Comparison of ENCODE assay signal across 17 mouse cellular contexts in genomic region chr13:40719066-40719740, GRCm38 (mm10). TPM values are rescaled to one million over a fixed set of nuclear protein-coding genes. Genes with fewer than 3 reads are reported as not detected.
DNase-seq lines count a peak whose midpoint lies in the region; ATAC-seq lines count a peak whose summit lies in the region.
"Had no signal": no experiment of that assay in that cellular context is flagged by ENCODE, and none has a peak within 500 bp of the region (broad histone marks: within the 10 kb centered on the region; RNA-seq: fewer than 3 reads in every experiment).

No protein-coding gene starts in this region.

- H3K36me3 ChIP-seq in forebrain, embryonic 11.5 days (ENCODE audit: control insufficient read depth, insufficient read depth, low read length): no peaks in the 10 kb centered on the region
- H3K36me3 ChIP-seq in forebrain, embryonic 14.5 days (ENCODE audit: control insufficient read depth, insufficient read depth, low read length): no peaks in the 10 kb centered on the region
- no peaks in the 10 kb centered on the region for H3K36me3 ChIP-seq in kidney, embryonic 16.5 days (ENCODE audit: insufficient read depth, low read length)
- H3K36me3 ChIP-seq in limb, embryonic 12.5 days: no peaks in the 10 kb centered on the region
- H3K36me3 ChIP-seq: forebrain, embryonic 10.5 days; heart, embryonic 13.5 days had no signal

- H3K27me3 ChIP-seq in forebrain, embryonic 11.5 days (ENCODE audit: control insufficient read depth, insufficient read depth, low read length): peaks cover 74% of the 10 kb centered on the region
- H3K27me3 ChIP-seq in forebrain, embryonic 14.5 days (replicated peaks; ENCODE audit: control insufficient read depth, insufficient read depth, low read length): peaks cover 81% of the 10 kb centered on the region
- H3K27me3 ChIP-seq in kidney, embryonic 16.5 days (ENCODE audit: insufficient read depth, low read length): peaks cover 87% of the 10 kb centered on the region
- H3K27me3 ChIP-seq in limb, embryonic 12.5 days: peaks cover 32% of the 10 kb centered on the region
- H3K27me3 ChIP-seq: CH12.LX, Patski had no signal

- no peak for ATAC-seq in forebrain, embryonic 11.5 days (replicated peaks; ENCODE audit: low FRiP score)
- no peak for ATAC-seq in forebrain, embryonic 14.5 days
- ATAC-seq in kidney, embryonic 16.5 days (ENCODE audit: low FRiP score, low TSS enrichment): no peak
- no peak for ATAC-seq in limb, embryonic 12.5 days (ENCODE audit: insufficient number of reproducible peaks, insufficient read depth, low FRiP score, low TSS enrichment, low read depth)
- ATAC-seq: hindbrain, postnatal 0 days; Patski had no signal

- H3K4me1 ChIP-seq in forebrain, embryonic 11.5 days (replicated peaks; ENCODE audit: control insufficient read depth, insufficient read depth, low read length): peaks cover 4% of the 10 kb centered on the region
- H3K4me1 ChIP-seq in forebrain, embryonic 14.5 days (ENCODE audit: control insufficient read depth, insufficient read depth, low read length): peaks cover 4% of the 10 kb centered on the region; the same call in 1 of the 2 replicates
- peaks cover 12% of the 10 kb centered on the region; the same call in 1 of the 2 replicates for H3K4me1 ChIP-seq in kidney, embryonic 16.5 days (ENCODE audit: insufficient read depth, low read length)
- H3K4me1 ChIP-seq in limb, embryonic 12.5 days (replicated peaks): peaks cover 28% of the 10 kb centered on the region

- WGBS in forebrain, embryonic 11.5 days: 15% methylated on average over 14 of the region's 14 CpGs
- 32% methylated on average over 14 of the region's 14 CpGs for WGBS in forebrain, embryonic 14.5 days
- WGBS in kidney, embryonic 16.5 days: 28% methylated on average over 14 of the region's 14 CpGs
- WGBS in limb, embryonic 12.5 days: 7% methylated on average over 14 of the region's 14 CpGs

- no peak overlapping the region for H3K4me3 ChIP-seq in forebrain, embryonic 11.5 days (ENCODE audit: low read depth, low read length)
- no peak overlapping the region for H3K4me3 ChIP-seq in forebrain, embryonic 14.5 days (ENCODE audit: low read depth, low read length)
- H3K4me3 ChIP-seq in kidney, embryonic 16.5 days (ENCODE audit: low read length): no peak overlapping the region
- H3K4me3 ChIP-seq in limb, embryonic 12.5 days (replicated peaks): no peak overlapping the region
- H3K4me3 ChIP-seq: forebrain, embryonic 10.5 days; gastrocnemius, adult 2 months; heart, embryonic 13.5 days had no signal

- DNase-seq in forebrain, embryonic 11.5 days (ENCODE audit: low spot score): peak; percentile 47
- DNase-seq in forebrain, embryonic 14.5 days (ENCODE audit: low spot score): no peak
- no peak for DNase-seq in kidney, adult 9 months
- DNase-seq in ZHBTc4 (ENCODE audit: low read depth, low spot score): peak; percentile 71
- DNase-seq in gastrocnemius, adult 18-20 months (ENCODE audit: low spot score): no peak
- no peak for DNase-seq in frontal cortex, postnatal 25 days (ENCODE audit: low spot score in 2 of 2)
- DNase-seq: cerebellum, adult 8-10 months; gastrocnemius, adult 2 months; layer of hippocampus, adult 9-11 months; thymus, postnatal 14 days had no signal

- H3K4me2 ChIP-seq in forebrain, embryonic 11.5 days (ENCODE audit: low read depth, low read length, severe bottlenecking): no peak overlapping the region
- H3K4me2 ChIP-seq in forebrain, embryonic 14.5 days (ENCODE audit: low read length): no peak overlapping the region
- no peak overlapping the region for H3K4me2 ChIP-seq in kidney, embryonic 16.5 days (replicated peaks; ENCODE audit: low read depth, low read length)
- peak overlapping the region; percentile 43 for H3K4me2 ChIP-seq in limb, embryonic 12.5 days
- H3K4me2 ChIP-seq: heart, embryonic 13.5 days had no signal

- H3K9me3 ChIP-seq in forebrain, embryonic 11.5 days (ENCODE audit: control insufficient read depth, low read length): no peaks in the 10 kb centered on the region
- no peaks in the 10 kb centered on the region for H3K9me3 ChIP-seq in forebrain, embryonic 14.5 days (replicated peaks; ENCODE audit: control insufficient read depth, low read length)
- no peaks in the 10 kb centered on the region for H3K9me3 ChIP-seq in kidney, embryonic 16.5 days (ENCODE audit: low read length)
- H3K9me3 ChIP-seq in limb, embryonic 12.5 days: no peaks in the 10 kb centered on the region
- H3K9me3 ChIP-seq: forebrain, embryonic 10.5 days; heart, embryonic 13.5 days had no signal

- no peak overlapping the region for H3K27ac ChIP-seq in forebrain, embryonic 11.5 days (ENCODE audit: low read depth, low read length)
- no peak overlapping the region for H3K27ac ChIP-seq in forebrain, embryonic 14.5 days (ENCODE audit: low read depth, low read length)
- H3K27ac ChIP-seq in kidney, embryonic 16.5 days (ENCODE audit: low read length): peak overlapping the region; percentile 26
- peak overlapping the region; percentile 69 for H3K27ac ChIP-seq in limb, embryonic 12.5 days
- H3K27ac ChIP-seq: forebrain, embryonic 10.5 days; gastrocnemius, adult 2 months; heart, embryonic 13.5 days; hindbrain, postnatal 0 days had no signal

- no peak overlapping the region for H3K9ac ChIP-seq in forebrain, embryonic 11.5 days (ENCODE audit: low read length)
- no peak overlapping the region for H3K9ac ChIP-seq in forebrain, embryonic 14.5 days (ENCODE audit: low read length)
- H3K9ac ChIP-seq in kidney, embryonic 16.5 days (replicated peaks; ENCODE audit: low read length): no peak overlapping the region
- no peak overlapping the region for H3K9ac ChIP-seq in limb, embryonic 12.5 days (replicated peaks)
- H3K9ac ChIP-seq: heart, embryonic 13.5 days had no signal

RNA-seq across cellular contexts. Expression of gene Tfap2a, which starts 19.0 kb away (rescaled TPM):
- 3.3 and 3.6 TPM in 2 replicates for polyA plus RNA-seq in forebrain, embryonic 11.5 days (2014; fragmentation: Nextera tagmentation; extraction: Ambion mirVana)
- polyA plus RNA-seq in forebrain, embryonic 14.5 days (2014; fragmentation: Nextera tagmentation; extraction: Ambion mirVana): 0.20 and 0.41 TPM in 2 replicates
- 2.4 and 3.2 TPM in 2 replicates for polyA plus RNA-seq in kidney, embryonic 16.5 days (2015; fragmentation: Nextera tagmentation; extraction: Ambion mirVana)
- polyA plus RNA-seq in limb, embryonic 12.5 days (2016; fragmentation: Nextera tagmentation; extraction: Ambion mirVana): 10.1 and 11.3 TPM in 2 replicates
- total RNA-seq in gastrocnemius, adult 18-20 months (2021): under 1 TPM in 1 of 2 experiments, not detected in 1; 0.07 TPM
- total RNA-seq: CH12.LX had no signal

Comparison
In these comparisons a context has a peak if more than half of its experiments do, and no peak if none do; other contexts are left out.
1. DNase-seq: peak in forebrain, embryonic 11.5 days (single experiment) and ZHBTc4 (single experiment); none in forebrain, embryonic 14.5 days (single experiment), kidney, adult 9 months (single experiment), gastrocnemius, adult 18-20 months (single experiment) and frontal cortex, postnatal 25 days (0 of 2).
2. H3K27ac ChIP-seq: peak in kidney, embryonic 16.5 days (single experiment) and limb, embryonic 12.5 days (single experiment); none in forebrain, embryonic 11.5 days (single experiment) and forebrain, embryonic 14.5 days (single experiment).